Mouse (Mus musculus): Measurements from ENCODE around the gene Rbfox3.

GRCm38 (mm10) chr11:118530313-118530712 is 381.1 kb downstream of the Rbfox3 start:
- TF ChIP-seq POLR2A (IDR thresholded peaks at IDR 0.05; ENCODE audit: low read depth, low read length) (no peak), CTCF (IDR thresholded peaks at IDR 0.05; ENCODE audit: extremely low read depth, insufficient read length, insufficient replicate concordance, low read depth, low read length) (no peak)

All from small intestine, adult 2 months (tissue).